Mouse (Mus musculus): Measurements from ENCODE around the gene Gm281. TPM values are rescaled to one million over a fixed set of nuclear protein-coding genes. Genes with fewer than 3 reads are reported as not detected.

Gm281 gene
- polyA plus RNA-seq (2017; shearing (Covaris generic)), result not detected

DNA sequence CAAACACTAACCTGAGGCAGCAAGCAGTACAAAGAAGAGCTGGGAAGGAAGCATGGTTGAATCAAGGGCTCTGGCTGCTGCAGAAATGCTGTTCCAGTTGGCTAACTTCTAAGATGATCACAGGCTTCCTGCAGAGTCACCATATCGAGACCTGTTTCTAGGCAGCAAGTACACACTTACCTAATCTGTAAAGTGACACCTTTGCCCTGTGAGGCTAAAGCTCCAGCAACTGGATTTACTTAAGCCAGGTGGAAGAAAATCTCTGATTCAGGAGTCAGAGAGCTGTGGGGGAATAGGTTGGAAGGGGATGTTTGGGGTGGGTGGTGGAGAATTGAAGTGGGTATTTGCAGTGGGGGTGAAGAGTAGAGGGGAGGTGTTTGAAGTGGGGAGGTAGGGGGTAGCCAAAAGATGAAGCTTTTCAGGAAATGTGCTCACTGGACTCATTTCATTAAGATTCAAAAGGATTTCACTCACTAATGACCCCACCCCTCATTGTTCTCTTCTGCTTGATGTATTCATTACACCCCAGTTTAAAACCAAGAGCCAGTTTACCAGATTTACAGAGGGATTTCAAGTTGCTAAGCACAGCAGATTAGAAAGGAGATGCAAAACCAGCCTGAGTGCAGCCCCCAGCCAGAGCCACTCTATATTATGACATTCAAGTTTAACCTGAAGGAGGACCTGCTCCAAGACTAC lies at the start of gene Gm281:
Gene Gm281, minus strand, starts transcription at position 92 of the 696 bp plus-strand sequence.

DNA sequence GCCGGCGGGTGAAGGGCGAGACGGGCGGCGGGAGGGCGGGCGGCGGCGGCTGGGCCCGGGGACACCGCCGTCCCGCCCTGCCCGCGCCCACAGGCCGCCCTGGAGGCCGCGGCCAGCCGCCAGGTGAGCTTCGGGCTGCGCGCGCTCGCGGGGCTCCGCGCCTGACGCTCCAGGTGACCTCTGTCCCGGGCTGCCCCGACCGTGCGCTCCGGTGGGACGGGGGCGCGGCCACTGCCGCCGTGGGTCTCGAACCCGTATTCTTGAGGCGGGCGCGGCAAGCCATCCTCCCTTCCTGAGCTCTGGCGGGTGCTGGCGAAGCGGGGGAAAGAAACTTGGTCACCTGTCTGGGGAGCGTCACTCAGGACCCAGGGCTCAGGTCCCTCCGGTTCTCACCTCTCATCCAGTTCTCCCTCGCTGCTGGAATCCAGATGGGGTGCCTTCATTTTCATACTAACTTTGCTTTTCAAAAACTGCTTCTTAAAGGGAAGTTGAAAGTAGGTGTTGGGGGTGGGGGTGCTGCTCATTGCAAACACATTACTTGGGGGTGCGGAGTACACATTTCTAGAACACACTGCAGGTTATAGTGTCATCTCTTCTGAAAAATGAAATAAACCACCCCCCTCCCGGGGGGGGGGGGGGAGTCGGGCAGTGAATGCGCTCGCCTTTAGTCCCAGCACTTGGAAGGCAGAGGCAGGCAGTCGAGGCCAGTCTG lies 47.3 kb upstream of the Gm281 start, which contains the start of the genes Atxn7 and Thoc7:
Gene Atxn7, plus strand, starts transcription at position 40 of the 712 bp plus-strand sequence.
Gene Thoc7, minus strand, starts transcription at position 452 of the 712 bp plus-strand sequence.

Other genes with a start within 250 kb of the Gm281 start
- gene Sntn, start 243.6 kb downstream of the Gm281 start, polyA plus RNA-seq (2017; shearing (Covaris generic)), result not detected
- gene Atxn7, start 47.0 kb upstream of the Gm281 start, polyA plus RNA-seq (2017; shearing (Covaris generic)), result 7.2 TPM
- 146 TPM for gene Thoc7, start 47.4 kb upstream of the Gm281 start, polyA plus RNA-seq (2017; shearing (Covaris generic))
- 162 TPM for gene Psmd6, start 206.5 kb upstream of the Gm281 start, polyA plus RNA-seq (2017; shearing (Covaris generic))